Mouse (Mus musculus) macrophage (primary cell): ENCODE data around the gene 1810009A15Rik. TPM values are rescaled to one million over a fixed set of nuclear protein-coding genes. Genes with fewer than 3 reads are reported as not detected.
A peak's percentile ranks its signal among the peaks of the same experiment; 100 is the strongest.

Experiments used
- H3K27ac ChIP-seq: fragments of 350-480 bp; formaldehyde crosslinking; 2 replicates; pipeline ENCODE4 v1.9.0; 2021
- H3K36me3 ChIP-seq: fragments of 350-480 bp; formaldehyde crosslinking; 2 replicates; pipeline ENCODE4 v1.9.0; 2021; ENCODE audit errors: inconsistent target
- H3K4me3 ChIP-seq: fragments of 350-480 bp; formaldehyde crosslinking; 2 replicates; pipeline ENCODE4 v1.9.0; 2021; ENCODE audit errors: inconsistent target
- H3K79me2 ChIP-seq: fragments of 350-480 bp; formaldehyde crosslinking; 2 replicates; pipeline ENCODE4 v1.9.0; 2021; ENCODE audit errors: inconsistent target
- WGBS: methylation state at CpG from one replicate; pipeline ENCODE4 v1.1.7; 2026; ENCODE audit warnings: inconsistent platforms; ENCODE audit not compliant: missing documents; 5-methylcytosine and 5-hydroxymethylcytosine counted together
- polyA plus RNA-seq: library from polyadenylated mRNA; stranded (reverse); fragments of 250-400 nt; gene quantifications from 3 replicates; pipeline ENCODE4 v1.2.4, GENCODE M21; 2018; ENCODE audit warnings: inconsistent platforms

1810009A15Rik gene
- polyA plus RNA-seq, 1 experiment from 2014 or later = 50.8 TPM

GRCm38 (mm10) chr19:8920836-8921291, 32.2 kb downstream of the 1810009A15Rik start:
- Histone ChIP-seq H3K27ac (peak overlapping the region; percentile 81), H3K36me3 (peaks cover 14% of the 10 kb centered on the region), H3K4me3 (peak overlapping the region; percentile 93), H3K79me2 (peaks cover 47% of the 10 kb centered on the region)
- 1% methylated on average over 6 of the region's 6 CpGs for WGBS

GRCm38 (mm10) chr19:8921741-8922140, 33.1 kb downstream of the 1810009A15Rik start:
- Histone ChIP-seq H3K36me3 (peaks cover 15% of the 10 kb centered on the region; the same call in 1 of the 2 replicates), H3K4me3 (peak overlapping the region; percentile 93), H3K79me2 (peaks cover 47% of the 10 kb centered on the region), H3K27ac (0 out of 2 replicates have a peak overlapping the region, but pooled peaks have one; percentile 81)
- 72% methylated on average over 8 of the region's 9 CpGs for WGBS

- Histone ChIP-seq H3K79me2 (peaks cover 49% of the 10 kb centered on the region), H3K4me3 (no peak overlapping the region), H3K27ac (no peak overlapping the region), H3K36me3 (peaks cover 18% of the 10 kb centered on the region; the same call in 1 of the 2 replicates)
- 32% methylated on average over 2 of the region's 2 CpGs for WGBS
These were observed 38.1 kb downstream of the 1810009A15Rik start for GRCm38 (mm10) chr19:8926766-8927165.

GRCm38 (mm10) chr19:8927891-8928525, 39.4 kb downstream of the 1810009A15Rik start:
- Histone ChIP-seq H3K27ac (no peak overlapping the region), H3K79me2 (peaks cover 36% of the 10 kb centered on the region), H3K4me3 (no peak overlapping the region), H3K36me3 (peaks cover 21% of the 10 kb centered on the region; the same call in 1 of the 2 replicates)
- 94% methylated on average over 12 of the region's 12 CpGs for WGBS

- peak overlapping the region; percentile 67 for H3K4me3 ChIP-seq
- peaks cover 29% of the 10 kb centered on the region for H3K79me2 ChIP-seq
- no peak overlapping the region for H3K27ac ChIP-seq
- H3K36me3 ChIP-seq = peaks cover 28% of the 10 kb centered on the region
- WGBS = 54% methylated on average over 16 of the region's 16 CpGs
These were observed 40.1 kb downstream of the 1810009A15Rik start for GRCm38 (mm10) chr19:8928689-8929223.

GRCm38 (mm10) chr19:8929224-8930088, 40.8 kb downstream of the 1810009A15Rik start, which contains the start of the genes Rom1 and Eml3:
Gene Rom1 (minus strand): TSS chr19:8929356.
Gene Eml3 (plus strand): TSS chr19:8929552.
- Histone ChIP-seq H3K79me2 (peaks cover 22% of the 10 kb centered on the region; the same call in 1 of the 2 replicates), H3K36me3 (peaks cover 35% of the 10 kb centered on the region), H3K4me3 (peak within 1 kb of the TSS; percentile 67), H3K27ac (no peak within 1 kb of the TSS)
- under 1% methylated on average over 66 of the region's 74 CpGs for WGBS

GRCm38 (mm10) chr19:8930117-8930516, 41.5 kb downstream of the 1810009A15Rik start:
- Histone ChIP-seq H3K79me2 (peaks cover 18% of the 10 kb centered on the region; the same call in 1 of the 2 replicates), H3K36me3 (peaks cover 42% of the 10 kb centered on the region), H3K4me3 (peak overlapping the region; percentile 67), H3K27ac (no peak overlapping the region)
- 6% methylated on average over 11 of the region's 11 CpGs for WGBS

- peak overlapping the region; percentile 67; the same call in 1 of the 2 replicates for H3K4me3 ChIP-seq
- 83% methylated on average over 7 of the region's 7 CpGs for whole genome bisulfite sequencing
These were observed 42.1 kb downstream of the 1810009A15Rik start for GRCm38 (mm10) chr19:8930771-8931170.

GRCm38 (mm10) chr19:8936736-8937135, 48.1 kb downstream of the 1810009A15Rik start:
- Histone ChIP-seq H3K79me2 (no peaks in the 10 kb centered on the region), H3K4me3 (no peak overlapping the region), H3K27ac (no peak overlapping the region), H3K36me3 (peaks cover 44% of the 10 kb centered on the region)
- WGBS = 97% methylated on average over 2 of the region's 2 CpGs

More at GRCm38 (mm10) chr19:8930771-8931170, 42.1 kb downstream of the 1810009A15Rik start:
- Histone ChIP-seq H3K27ac (no peak overlapping the region), H3K36me3 (peaks cover 39% of the 10 kb centered on the region), H3K79me2 (peaks cover 14% of the 10 kb centered on the region; the same call in 1 of the 2 replicates)

Other genes starting within 250 kb of the 1810009A15Rik start
- gene Chrm1, start 225.1 kb upstream of the 1810009A15Rik start, polyA plus RNA-seq = not detected in 3 replicates
- gene Slc3a2, start 165.5 kb upstream of the 1810009A15Rik start, polyA plus RNA-seq = 384 to 539 TPM (median 494 TPM) in 3 replicates
- gene Wdr74, start 153.0 kb upstream of the 1810009A15Rik start, polyA plus RNA-seq = 16.3 to 42.4 TPM (median 18.1 TPM) in 3 replicates
- gene 1700092M07Rik, start 148.1 kb upstream of the 1810009A15Rik start, polyA plus RNA-seq = not detected in 3 replicates
- gene Stx5a, start 147.4 kb upstream of the 1810009A15Rik start, polyA plus RNA-seq = 32.3 to 65.9 TPM (median 61.9 TPM) in 3 replicates
- gene Nxf1, start 131.8 kb upstream of the 1810009A15Rik start, polyA plus RNA-seq = 68.7 to 115 TPM (median 96.9 TPM) in 3 replicates
- 14.9 to 33.7 TPM (median 26.6 TPM) in 3 replicates for gene Tmem223, start 117.9 kb upstream of the 1810009A15Rik start, polyA plus RNA-seq
- gene Tmem179b, start 114.4 kb upstream of the 1810009A15Rik start, polyA plus RNA-seq = 70.7 to 93.4 TPM (median 87.5 TPM) in 3 replicates
- gene Taf6l, start 102.4 kb upstream of the 1810009A15Rik start, polyA plus RNA-seq = 11.3 to 16.9 TPM (median 15.6 TPM) in 3 replicates
- gene Polr2g, start 90.3 kb upstream of the 1810009A15Rik start, polyA plus RNA-seq = 87.6 to 127 TPM (median 98.0 TPM) in 3 replicates
- gene Zbtb3, start 86.3 kb upstream of the 1810009A15Rik start, polyA plus RNA-seq = 1.5 to 2.4 TPM (median 2.0 TPM) in 3 replicates
- 25.0 to 30.5 TPM (median 30.3 TPM) in 3 replicates for gene Ttc9c, start 69.5 kb upstream of the 1810009A15Rik start, polyA plus RNA-seq
- gene Hnrnpul2, start 68.8 kb upstream of the 1810009A15Rik start, polyA plus RNA-seq = 74.0 to 130 TPM (median 81.5 TPM) in 3 replicates
- gene AC129217.1, start 59.1 kb upstream of the 1810009A15Rik start, polyA plus RNA-seq = 44.3 TPM in 1 of 3 replicates, not detected in the others
- gene Bscl2, start 51.4 kb upstream of the 1810009A15Rik start, polyA plus RNA-seq = 72.1 to 121 TPM (median 102 TPM) in 3 replicates
- gene Gng3, start 49.7 kb upstream of the 1810009A15Rik start, polyA plus RNA-seq = not detected in 3 replicates
- gene Lrrn4cl, start 38.1 kb upstream of the 1810009A15Rik start, polyA plus RNA-seq = 0.09 to 0.10 TPM in 2 of 3 replicates, not detected in the other
- gene Ubxn1, start 17.4 kb upstream of the 1810009A15Rik start, polyA plus RNA-seq = 160 to 383 TPM (median 167 TPM) in 3 replicates
- gene Uqcc3, start 7.9 kb upstream of the 1810009A15Rik start, polyA plus RNA-seq = 33.7 to 44.5 TPM (median 41.3 TPM) in 3 replicates
- gene Lbhd1, start 5.1 kb upstream of the 1810009A15Rik start, polyA plus RNA-seq = 1.5 to 3.7 TPM (median 2.5 TPM) in 3 replicates
- not detected in 3 replicates for gene Gm49403, start 4.9 kb upstream of the 1810009A15Rik start, polyA plus RNA-seq
- not detected in 3 replicates for gene Gm49416, start 73 bp downstream of the 1810009A15Rik start, polyA plus RNA-seq
- gene Ints5, start 4.2 kb downstream of the 1810009A15Rik start, polyA plus RNA-seq = 4.4 to 13.0 TPM (median 11.6 TPM) in 3 replicates
- gene Ganab, start 9.2 kb downstream of the 1810009A15Rik start, polyA plus RNA-seq = 70.1 to 93.3 TPM (median 80.1 TPM) in 3 replicates
- 38.7 to 45.8 TPM (median 41.0 TPM) in 3 replicates for gene B3gat3, start 31.5 kb downstream of the 1810009A15Rik start, polyA plus RNA-seq
- 1.3 to 2.3 TPM (median 1.9 TPM) in 3 replicates for gene Rom1, start 40.5 kb downstream of the 1810009A15Rik start, polyA plus RNA-seq
- gene Eml3, start 40.7 kb downstream of the 1810009A15Rik start, polyA plus RNA-seq = 17.0 to 32.0 TPM (median 23.3 TPM) in 3 replicates
- 63.1 to 68.2 TPM (median 63.7 TPM) in 3 replicates for gene Mta2, start 53.0 kb downstream of the 1810009A15Rik start, polyA plus RNA-seq
- 11.5 to 14.4 TPM (median 13.4 TPM) in 3 replicates for gene Tut1, start 65.0 kb downstream of the 1810009A15Rik start, polyA plus RNA-seq
- gene Eef1g, start 78.2 kb downstream of the 1810009A15Rik start, polyA plus RNA-seq = 224 to 506 TPM (median 366 TPM) in 3 replicates
- gene Ahnak, start 100.4 kb downstream of the 1810009A15Rik start, polyA plus RNA-seq = 97.5 to 169 TPM (median 125 TPM) in 3 replicates
- gene Scgb1a1, start 199.1 kb downstream of the 1810009A15Rik start, polyA plus RNA-seq = not detected in 3 replicates
- gene Asrgl1, start 246.8 kb downstream of the 1810009A15Rik start, polyA plus RNA-seq = 1.3 to 2.5 TPM (median 2.1 TPM) in 3 replicates